Mouse (Mus musculus): ENCODE measurements at regions not wholly inside any gene's neighbourhood (a gene's known extent, or its start where the extent isn't known, plus 50 kb on each side); places are given as distances from the start of the nearest gene placed in this dataset.

GRCm38 (mm10) chr16:86586044-86586443 is 684.4 kb upstream of the Adamts5 start:
- no peak for TF ChIP-seq CTCF (IDR thresholded peaks at IDR 0.05; ENCODE audit: low read depth)
- Histone ChIP-seq H3K27me3 (ENCODE audit: insufficient read depth, low read length) (no peaks in the 10 kb centered on the region), H3K4me3 (ENCODE audit: low read depth, low read length) (no peak overlapping the region), H3K36me3 (ENCODE audit: insufficient read depth) (no peaks in the 10 kb centered on the region), H3K4me2 (ENCODE audit: low read depth) (no peak overlapping the region), H3K4me1 (ENCODE audit: insufficient read depth) (no peaks in the 10 kb centered on the region), H3K9ac (no peak overlapping the region), H3K9me3 (ENCODE audit: low read length) (no peaks in the 10 kb centered on the region), H3K27ac (ENCODE audit: low read depth, low read length) (no peak overlapping the region)
- DNase-seq (no peak), ATAC-seq (no peak)
- 70% methylated on average over 4 of the region's 4 CpGs for WGBS

GRCm38 (mm10) chr16:86578281-86578680 is 676.7 kb upstream of the Adamts5 start:
- Histone ChIP-seq H3K27me3 (ENCODE audit: insufficient read depth, low read length) (no peaks in the 10 kb centered on the region), H3K4me3 (ENCODE audit: low read depth, low read length) (no peak overlapping the region), H3K27ac (ENCODE audit: low read depth, low read length) (no peak overlapping the region), H3K4me2 (ENCODE audit: low read depth) (no peak overlapping the region), H3K9ac (no peak overlapping the region), H3K4me1 (ENCODE audit: insufficient read depth) (no peaks in the 10 kb centered on the region), H3K9me3 (ENCODE audit: low read length) (no peaks in the 10 kb centered on the region), H3K36me3 (ENCODE audit: insufficient read depth) (no peaks in the 10 kb centered on the region)
- ATAC-seq (no peak; the same call in 1 of the 2 replicates), DNase-seq (no peak)
- WGBS, result 11% methylated on average over 5 of the region's 5 CpGs
- TF ChIP-seq CTCF (IDR thresholded peaks at IDR 0.05; ENCODE audit: low read depth), result no peak

DNA sequence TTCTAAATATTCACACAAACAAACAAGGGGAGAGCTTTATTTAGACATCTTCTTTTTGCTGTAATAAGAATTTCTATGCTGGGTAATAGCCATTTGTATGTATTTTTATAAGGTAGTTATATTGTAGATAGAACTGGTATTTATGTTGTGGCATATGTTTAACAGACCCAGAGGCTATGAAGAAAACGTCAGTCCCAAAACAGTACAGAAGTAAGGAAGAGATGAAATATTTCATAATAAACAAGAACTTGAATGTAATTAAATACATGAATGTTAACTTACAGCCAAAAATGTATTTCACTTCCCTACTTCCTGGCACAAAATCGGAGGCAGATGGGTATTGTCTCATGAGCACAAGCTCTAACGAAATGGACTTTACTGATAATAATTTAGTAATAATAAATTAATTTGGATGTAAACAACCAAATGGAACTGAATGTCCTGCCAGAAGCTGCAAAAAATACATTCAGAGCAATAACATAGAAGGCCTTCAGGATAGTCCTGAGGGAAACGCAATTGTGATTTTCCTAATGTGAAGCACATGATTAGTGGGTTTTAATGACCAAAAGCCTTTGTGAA is 645.9 kb upstream of the Adamts5 start:
- no peaks in the 10 kb centered on the region for H3K27me3 ChIP-seq (ENCODE audit: insufficient read depth, low read length)
- TF ChIP-seq CTCF (IDR thresholded peaks at IDR 0.05; ENCODE audit: low read depth), result no peak
- no peak overlapping the region for H3K9ac ChIP-seq
- 81% methylated on average over 4 of the region's 4 CpGs for WGBS
- H3K4me3 ChIP-seq (ENCODE audit: low read depth, low read length), result no peak overlapping the region
- H3K9me3 ChIP-seq (ENCODE audit: low read length), result no peaks in the 10 kb centered on the region
- no peak overlapping the region for H3K4me2 ChIP-seq (ENCODE audit: low read depth)
- H3K36me3 ChIP-seq (ENCODE audit: insufficient read depth), result no peaks in the 10 kb centered on the region
- no peak overlapping the region for H3K27ac ChIP-seq (ENCODE audit: low read depth, low read length)
- H3K4me1 ChIP-seq (ENCODE audit: insufficient read depth), result no peaks in the 10 kb centered on the region
- ATAC-seq (no peak), DNase-seq (no peak)

GRCm38 (mm10) chr16:86546905-86547304 is 645.3 kb upstream of the Adamts5 start:
- Histone ChIP-seq H3K4me2 (ENCODE audit: low read depth) (no peak overlapping the region), H3K27me3 (ENCODE audit: insufficient read depth, low read length) (no peaks in the 10 kb centered on the region), H3K36me3 (ENCODE audit: insufficient read depth) (no peaks in the 10 kb centered on the region), H3K27ac (ENCODE audit: low read depth, low read length) (no peak overlapping the region), H3K9ac (no peak overlapping the region), H3K4me3 (ENCODE audit: low read depth, low read length) (no peak overlapping the region), H3K9me3 (ENCODE audit: low read length) (no peaks in the 10 kb centered on the region), H3K4me1 (ENCODE audit: insufficient read depth) (no peaks in the 10 kb centered on the region)
- WGBS, result 66% methylated on average over 3 of the region's 3 CpGs
- peak; percentile 50 for DNase-seq
- TF ChIP-seq CTCF (IDR thresholded peaks at IDR 0.05; ENCODE audit: low read depth), result no peak
- ATAC-seq, result peak; percentile 48; the same call in 1 of the 2 replicates

- H3K4me1 ChIP-seq (ENCODE audit: insufficient read depth), result no peaks in the 10 kb centered on the region
- ATAC-seq, result no peak
- H3K9ac ChIP-seq, result no peak overlapping the region
- H3K27me3 ChIP-seq (ENCODE audit: insufficient read depth, low read length), result no peaks in the 10 kb centered on the region
- no peak overlapping the region for H3K27ac ChIP-seq (ENCODE audit: low read depth, low read length)
- H3K9me3 ChIP-seq (ENCODE audit: low read length), result no peaks in the 10 kb centered on the region
- no peak for DNase-seq
- TF ChIP-seq CTCF (IDR thresholded peaks at IDR 0.05; ENCODE audit: low read depth), result no peak
- no peaks in the 10 kb centered on the region for H3K36me3 ChIP-seq (ENCODE audit: insufficient read depth)
- no peak overlapping the region for H3K4me3 ChIP-seq (ENCODE audit: low read depth, low read length)
- WGBS, result 73% methylated on average over 1 of the region's 1 CpGs
- no peak overlapping the region for H3K4me2 ChIP-seq (ENCODE audit: low read depth)
These were observed 642.5 kb upstream of the Adamts5 start for GRCm38 (mm10) chr16:86544121-86544520.

- WGBS, result 81% methylated on average over 5 of the region's 5 CpGs
- Histone ChIP-seq H3K27me3 (ENCODE audit: insufficient read depth, low read length) (no peaks in the 10 kb centered on the region), H3K9ac (no peak overlapping the region), H3K9me3 (ENCODE audit: low read length) (no peaks in the 10 kb centered on the region), H3K4me3 (ENCODE audit: low read depth, low read length) (no peak overlapping the region), H3K36me3 (ENCODE audit: insufficient read depth) (no peaks in the 10 kb centered on the region), H3K27ac (ENCODE audit: low read depth, low read length) (no peak overlapping the region), H3K4me2 (ENCODE audit: low read depth) (no peak overlapping the region), H3K4me1 (ENCODE audit: insufficient read depth) (no peaks in the 10 kb centered on the region)
- DNase-seq, result no peak
- no peak for ATAC-seq
- TF ChIP-seq CTCF (IDR thresholded peaks at IDR 0.05; ENCODE audit: low read depth), result no peak
These were observed 634.9 kb upstream of the Adamts5 start for GRCm38 (mm10) chr16:86536479-86536878.

DNA sequence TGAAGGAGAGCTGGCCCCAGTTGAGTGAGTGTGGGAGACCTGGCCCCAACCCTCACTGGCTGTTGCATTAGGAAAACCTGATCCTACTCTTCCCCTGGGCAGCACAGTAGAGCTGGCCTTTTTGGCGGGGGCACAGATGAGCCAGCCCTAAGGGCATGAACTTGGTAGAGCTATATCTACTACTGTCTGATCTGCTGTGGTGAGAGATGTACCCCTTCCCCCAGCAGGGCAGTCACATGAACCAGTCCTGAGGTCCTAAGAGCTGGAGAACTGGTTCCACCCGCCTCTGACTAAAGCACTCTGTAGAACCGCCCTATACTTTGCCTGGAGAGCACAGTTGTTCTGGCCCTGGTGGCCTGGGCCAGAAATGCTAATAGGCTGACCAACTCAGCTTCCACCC is 622.5 kb upstream of the Adamts5 start:
- no peaks in the 10 kb centered on the region for H3K4me1 ChIP-seq (ENCODE audit: insufficient read depth)
- H3K9ac ChIP-seq, result no peak overlapping the region
- WGBS, result 92% methylated on average over 3 of the region's 3 CpGs
- DNase-seq (no peak), ATAC-seq (no peak)
- H3K27ac ChIP-seq (ENCODE audit: low read depth, low read length), result no peak overlapping the region
- H3K36me3 ChIP-seq (ENCODE audit: insufficient read depth), result no peaks in the 10 kb centered on the region
- no peak overlapping the region for H3K4me3 ChIP-seq (ENCODE audit: low read depth, low read length)
- H3K9me3 ChIP-seq (ENCODE audit: low read length), result no peaks in the 10 kb centered on the region
- TF ChIP-seq CTCF (IDR thresholded peaks at IDR 0.05; ENCODE audit: low read depth), result no peak
- H3K27me3 ChIP-seq (ENCODE audit: insufficient read depth, low read length), result no peaks in the 10 kb centered on the region
- no peak overlapping the region for H3K4me2 ChIP-seq (ENCODE audit: low read depth)
